Mouse (Mus musculus) urinary bladder, adult 2 months (tissue): ENCODE results near the gene Fgfr2. TPM values are rescaled to one million over a fixed set of nuclear protein-coding genes. Genes with fewer than 3 reads are reported as not detected.

Experiments
- DNase-seq: peaks from one replicate; pipeline ENCODE4 v3.0.0; 2022; ENCODE audit warnings: low spot score
- polyA plus RNA-seq: library from polyadenylated mRNA; depleted of rRNA; stranded (reverse); fragments of >200 nt; gene quantifications from 2 replicates; pipeline ENCODE4 v1.2.3, GENCODE M21; 2012

The Fgfr2 gene
- polyA plus RNA-seq, 1 experiment, result 80.2 TPM

GRCm38 (mm10) chr7:133008663-133009062 lies 114.5 kb downstream of the Fgfr2 start:
- no peak for DNase-seq

- DNase-seq, result peak; percentile 52
Measured at GRCm38 (mm10) chr7:133007343-133007742, 115.8 kb downstream of the Fgfr2 start.

GRCm38 (mm10) chr7:133005772-133006171 lies 117.4 kb downstream of the Fgfr2 start:
- DNase-seq, result no peak

GRCm38 (mm10) chr7:133003421-133003820 lies 119.7 kb downstream of the Fgfr2 start:
- peak; percentile 32 for DNase-seq

GRCm38 (mm10) chr7:133002271-133002670 lies 120.9 kb downstream of the Fgfr2 start:
- DNase-seq, result no peak

DNA sequence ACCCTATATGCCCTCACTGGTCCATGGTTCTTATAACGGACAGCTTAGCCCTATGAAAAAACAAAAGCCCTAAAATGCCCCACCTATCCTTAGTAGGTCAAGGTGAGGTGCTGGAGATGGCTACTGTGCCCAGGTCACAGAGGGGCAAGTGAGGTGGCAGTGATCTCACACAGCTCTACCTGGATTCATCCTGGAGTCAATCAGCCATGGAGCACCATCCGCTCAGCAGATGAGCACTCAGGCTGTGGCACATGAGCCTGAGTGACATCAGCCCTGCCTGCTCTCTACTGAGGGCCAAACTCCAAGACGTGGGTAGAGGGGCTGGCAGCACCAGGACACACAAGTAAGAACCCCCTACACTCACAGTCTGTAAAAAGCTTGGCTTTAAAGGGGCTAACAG lies 121.8 kb downstream of the Fgfr2 start:
- no peak for DNase-seq

DNA sequence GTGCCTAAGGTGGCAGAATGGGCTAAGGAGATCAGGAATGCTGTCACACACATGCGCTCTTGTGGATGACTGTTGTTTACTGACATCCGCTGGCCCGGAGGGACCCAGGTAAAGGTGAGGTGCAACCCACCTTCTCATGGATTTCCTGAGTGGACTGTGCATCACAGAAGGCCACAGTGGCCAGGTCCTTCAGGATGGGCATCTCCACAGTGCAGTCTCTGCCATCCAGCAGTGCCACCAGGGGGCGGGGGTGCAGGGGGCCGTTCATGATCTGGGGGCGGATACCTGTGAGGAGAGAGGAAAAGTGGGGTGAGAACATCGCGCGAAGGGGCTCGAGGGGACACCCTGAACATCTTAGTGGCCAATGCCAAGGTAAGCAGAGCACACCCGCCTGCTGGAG lies 124.1 kb downstream of the Fgfr2 start:
- peak; percentile 17 for DNase-seq

DNA sequence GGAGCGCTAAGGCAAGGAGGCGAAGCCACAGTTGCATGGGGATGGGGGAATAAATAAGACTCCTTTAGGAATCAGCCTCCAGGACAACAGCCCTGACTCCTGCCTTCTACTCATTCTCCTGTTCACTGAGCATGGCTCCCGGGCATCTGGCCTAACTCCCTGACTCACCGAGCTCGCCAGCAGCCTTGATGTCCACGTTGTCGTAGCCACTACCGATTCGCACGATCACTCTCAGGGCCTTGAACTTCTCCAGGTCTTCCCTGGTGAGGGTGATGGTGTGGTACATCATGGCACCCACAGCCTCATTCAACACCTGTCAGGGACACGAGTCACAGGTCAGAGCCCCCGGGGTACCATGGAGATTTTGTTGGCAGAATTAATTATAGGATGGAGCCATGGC lies 124.5 kb downstream of the Fgfr2 start:
- peak; percentile 19 for DNase-seq

- peak; percentile 17 for DNase-seq
Measured at GRCm38 (mm10) chr7:132996391-132996790, 126.8 kb downstream of the Fgfr2 start.

- DNase-seq, result no peak
Measured at GRCm38 (mm10) chr7:132994628-132995191, 128.4 kb downstream of the Fgfr2 start.

DNA sequence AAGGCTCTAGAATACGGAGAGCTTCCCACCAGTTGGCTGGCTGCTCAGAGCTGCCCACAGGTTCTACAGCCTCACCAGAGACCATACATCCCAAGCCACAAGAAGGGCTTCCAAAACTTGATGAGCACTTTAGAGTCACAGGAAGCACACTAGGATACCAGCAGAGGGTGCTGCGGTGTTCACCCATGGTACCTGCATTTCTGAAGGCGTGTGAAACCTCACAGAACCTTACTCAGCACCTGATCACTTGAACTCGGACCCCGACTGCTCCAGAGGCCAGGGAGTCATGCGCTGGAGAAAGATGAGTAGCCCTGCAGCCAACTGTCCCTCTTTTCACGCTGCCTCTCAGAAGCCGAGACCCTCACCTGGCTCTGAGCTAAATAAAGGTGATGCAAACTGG lies 129.0 kb downstream of the Fgfr2 start:
- DNase-seq, result no peak

GRCm38 (mm10) chr7:132992967-132993615 lies 130.1 kb downstream of the Fgfr2 start:
- DNase-seq, result no peak

DNA sequence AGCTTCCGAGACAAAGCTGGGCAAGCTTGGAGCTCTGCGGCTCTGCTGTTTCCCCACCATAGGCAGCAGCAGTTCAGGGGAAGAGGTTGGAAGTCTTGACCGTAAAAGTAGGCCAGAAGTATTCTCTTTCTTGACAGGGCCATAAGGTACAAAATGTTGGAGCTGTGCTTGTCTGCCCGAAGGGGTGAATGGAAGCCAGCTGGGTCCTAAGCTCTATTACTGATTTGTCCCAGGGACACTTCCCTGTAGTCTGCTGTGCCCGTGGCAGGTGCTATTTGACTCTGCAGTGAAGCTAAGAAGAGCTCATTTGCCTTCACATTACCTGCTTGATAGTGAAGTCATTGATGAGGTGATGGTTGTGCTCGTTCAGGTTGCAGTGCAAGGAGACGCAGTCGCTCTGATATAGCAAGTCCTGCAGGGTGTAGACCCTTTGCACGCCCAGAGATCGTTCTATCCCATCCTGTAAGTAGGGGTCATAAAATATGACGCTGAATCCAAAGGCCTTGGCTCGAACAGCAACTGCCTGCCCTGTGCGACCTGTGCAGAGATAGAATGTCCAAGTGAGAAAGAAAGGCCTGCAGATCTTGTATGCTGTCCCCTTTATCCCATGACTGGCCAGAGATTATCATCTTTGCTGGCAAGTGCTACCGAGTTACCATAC lies 131.8 kb downstream of the Fgfr2 start:
- no peak for DNase-seq

GRCm38 (mm10) chr7:132989839-132990238 lies 133.3 kb downstream of the Fgfr2 start:
- no peak for DNase-seq

GRCm38 (mm10) chr7:132982639-132983038 lies 140.5 kb downstream of the Fgfr2 start:
- no peak for DNase-seq

GRCm38 (mm10) chr7:132977981-132978380 lies 145.2 kb downstream of the Fgfr2 start:
- no peak for DNase-seq

DNA sequence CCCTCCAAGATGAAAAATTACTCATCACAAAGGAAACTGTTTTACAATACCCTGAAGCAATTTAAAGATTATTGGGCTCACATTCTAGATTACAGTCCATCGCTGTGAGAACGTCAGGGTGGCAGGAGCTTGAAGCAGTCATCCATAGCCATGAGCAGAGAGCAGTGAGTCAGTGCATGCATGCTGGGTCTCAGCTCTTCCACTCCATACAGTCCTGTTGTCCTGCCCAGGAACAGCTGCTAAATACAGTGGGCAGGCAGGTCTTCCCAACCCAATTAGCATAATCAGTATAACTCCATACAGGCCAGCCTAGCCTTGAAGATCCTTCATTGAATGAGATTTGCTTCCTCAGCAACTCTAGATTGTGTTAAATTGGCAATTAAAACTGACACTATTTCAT lies 147.1 kb downstream of the Fgfr2 start:
- no peak for DNase-seq

GRCm38 (mm10) chr7:132972079-132972478 lies 151.1 kb downstream of the Fgfr2 start:
- DNase-seq, result no peak

- DNase-seq, result no peak
Measured at GRCm38 (mm10) chr7:132965707-132966106, 157.4 kb downstream of the Fgfr2 start.

- DNase-seq, result no peak
Measured at GRCm38 (mm10) chr7:132964395-132964794, 158.8 kb downstream of the Fgfr2 start.

DNA sequence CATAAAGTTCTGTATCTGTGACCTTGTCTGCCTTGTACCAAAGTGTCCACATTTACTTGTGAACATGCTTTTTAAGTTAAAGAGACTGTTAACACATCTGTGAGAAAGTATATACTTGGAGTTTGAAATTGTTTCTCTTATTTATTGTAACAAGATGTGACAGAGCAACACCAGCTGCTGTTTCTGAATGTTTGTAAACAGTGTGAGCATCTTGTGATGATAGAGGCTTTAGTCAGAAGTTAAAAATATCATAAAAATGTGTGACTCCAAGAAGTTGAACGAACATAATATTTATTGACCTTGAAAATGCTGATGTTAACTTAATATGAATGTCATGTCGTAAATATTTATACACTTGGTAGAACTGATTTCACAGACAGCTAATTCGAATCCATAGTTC lies 172.5 kb downstream of the Fgfr2 start:
- no peak for DNase-seq

- no peak for DNase-seq
Measured at GRCm38 (mm10) chr7:132949968-132950367, 173.2 kb downstream of the Fgfr2 start.

GRCm38 (mm10) chr7:132940569-132940968 lies 182.6 kb downstream of the Fgfr2 start:
- DNase-seq, result no peak
